Mouse (Mus musculus) embryonic fibroblast, embryonic 13.5 days (primary cell): Measurements from ENCODE around the gene Gpr82.

Experiments used
- CTCF ChIP-seq: IDR thresholded peaks from 2 replicates; pipeline ENCODE4 v1.5.1; 2011; ENCODE audit warnings: mild to moderate bottlenecking, control low read depth, low read length, moderate library complexity, borderline replicate concordance; ENCODE audit not compliant: insufficient read depth
- POLR2A ChIP-seq: IDR thresholded peaks from 2 replicates; pipeline ENCODE4 v1.6.1; 2011; ENCODE audit warnings: low read depth, mild to moderate bottlenecking, control low read depth, low read length, moderate library complexity

GRCm38 (mm10) chrX:13673001-13673400 lies 11.8 kb downstream of the Gpr82 start:
- TF ChIP-seq CTCF: no peak
- TF ChIP-seq POLR2A: no peak
